Mouse (Mus musculus) midbrain, embryonic 15.5 days (tissue): ENCODE results near the gene Efnb2. TPM values are rescaled to one million over a fixed set of nuclear protein-coding genes. Genes with fewer than 3 reads are reported as not detected.
A peak's percentile ranks its signal among the peaks of the same experiment; 100 is the strongest.

Experiments
- ATAC-seq: fragments of 200-750 bp; cut with Nextera tagmentation; replicated peaks from 2 replicates; pipeline ENCODE4 v1.8.0; 2017; ENCODE audit warnings: moderate TSS enrichment
- H3K27ac ChIP-seq: fragments of 300-500 bp; sonication (generic); 2 replicates; pipeline ENCODE4 v1.5.1; 2015; ENCODE audit warnings: mild to moderate bottlenecking, inconsistent platforms
- H3K27me3 ChIP-seq: fragments of 300-500 bp; sonication (generic); replicated peaks from 2 replicates; pipeline ENCODE4 v1.6.1; 2015; ENCODE audit warnings: inconsistent platforms
- H3K36me3 ChIP-seq: fragments of 300-500 bp; sonication (generic); replicated peaks from 2 replicates; pipeline ENCODE4 v1.6.1; 2015; ENCODE audit warnings: inconsistent platforms
- H3K4me1 ChIP-seq: fragments of 300-500 bp; sonication (generic); 2 replicates; pipeline ENCODE4 v1.6.1; 2015; ENCODE audit warnings: inconsistent platforms
- H3K4me2 ChIP-seq: fragments of 300-500 bp; sonication (generic); 2 replicates; pipeline ENCODE4 v1.6.1; 2015; ENCODE audit warnings: inconsistent platforms, mild to moderate bottlenecking, moderate library complexity
- H3K4me3 ChIP-seq: fragments of 300-500 bp; sonication (generic); 2 replicates; pipeline ENCODE4 v1.5.1; 2015; ENCODE audit warnings: mild to moderate bottlenecking, inconsistent platforms
- H3K9ac ChIP-seq: fragments of 300-500 bp; sonication (generic); 2 replicates; pipeline ENCODE4 v1.6.1; 2015; ENCODE audit warnings: mild to moderate bottlenecking, inconsistent platforms
- H3K9me3 ChIP-seq: fragments of 300-500 bp; sonication (generic); 2 replicates; pipeline ENCODE4 v1.6.1; 2016; ENCODE audit warnings: inconsistent platforms
- WGBS: fragments of 180-500 bp; shearing (Covaris S2); methylation state at CpG from one replicate; pipeline ENCODE4 v1.1.7; 2015; ENCODE audit warnings: mixed read lengths; 5-methylcytosine and 5-hydroxymethylcytosine counted together
- polyA plus RNA-seq: library from polyadenylated mRNA; unstranded; fragments of >200 nt; fragmentation: Nextera tagmentation; extraction: Ambion mirVana; gene quantifications from 2 replicates; pipeline ENCODE4 v1.2.1, GENCODE M21; 2015

Efnb2 gene
- polyA plus RNA-seq, 1 experiment from 2014 or later: 14.1 TPM

DNA sequence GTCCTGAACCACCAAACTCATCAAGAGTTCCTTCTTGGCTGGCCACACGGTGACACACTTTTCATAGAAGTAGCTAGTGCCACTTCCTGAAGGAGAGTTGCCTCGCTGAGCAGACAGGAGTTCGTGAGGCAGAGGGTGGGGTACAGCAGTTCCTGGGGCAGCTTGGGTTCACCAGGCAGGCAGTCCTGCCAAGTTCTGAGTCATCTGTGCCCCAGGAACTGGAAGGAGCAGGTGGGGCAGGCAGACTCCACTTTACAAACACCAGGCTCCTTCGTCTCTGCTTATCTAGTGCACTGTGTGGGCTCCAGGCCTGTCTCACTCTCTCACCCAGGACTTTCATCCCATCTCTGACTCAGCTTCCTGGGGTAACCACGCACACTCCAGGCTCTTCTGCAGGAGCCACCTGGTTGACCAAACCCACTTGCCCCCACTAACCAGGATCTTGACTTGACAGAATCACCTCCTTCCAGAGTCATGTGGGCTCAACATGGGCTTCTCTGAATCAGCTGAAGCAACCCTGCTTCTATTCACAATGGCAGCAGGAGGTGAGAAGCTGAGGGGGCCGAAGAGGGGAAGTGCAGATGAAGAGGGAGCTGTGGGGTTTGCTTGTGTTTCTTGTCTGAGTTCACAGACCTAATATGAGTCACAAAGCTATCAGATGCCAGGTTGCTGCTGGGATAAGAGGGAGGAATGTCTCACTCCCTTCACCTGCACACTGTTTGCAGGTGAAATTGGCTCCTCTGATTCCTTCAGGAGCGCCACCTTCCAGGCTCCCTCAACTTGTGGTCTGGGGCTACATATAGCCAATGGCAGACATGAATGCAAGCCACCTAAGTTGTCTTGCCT is 58.2 kb downstream of the Efnb2 start:
- H3K9me3 ChIP-seq: no peaks in the 10 kb centered on the region
- no peak for ATAC-seq
- no peak overlapping the region for H3K27ac ChIP-seq
- H3K4me1 ChIP-seq: no peaks in the 10 kb centered on the region
- peaks cover 6% of the 10 kb centered on the region for H3K27me3 ChIP-seq
- H3K36me3 ChIP-seq: no peaks in the 10 kb centered on the region
- no peak overlapping the region for H3K9ac ChIP-seq
- no peak overlapping the region for H3K4me3 ChIP-seq
- H3K4me2 ChIP-seq: no peak overlapping the region
- WGBS: 79% methylated on average over 7 of the region's 7 CpGs

DNA sequence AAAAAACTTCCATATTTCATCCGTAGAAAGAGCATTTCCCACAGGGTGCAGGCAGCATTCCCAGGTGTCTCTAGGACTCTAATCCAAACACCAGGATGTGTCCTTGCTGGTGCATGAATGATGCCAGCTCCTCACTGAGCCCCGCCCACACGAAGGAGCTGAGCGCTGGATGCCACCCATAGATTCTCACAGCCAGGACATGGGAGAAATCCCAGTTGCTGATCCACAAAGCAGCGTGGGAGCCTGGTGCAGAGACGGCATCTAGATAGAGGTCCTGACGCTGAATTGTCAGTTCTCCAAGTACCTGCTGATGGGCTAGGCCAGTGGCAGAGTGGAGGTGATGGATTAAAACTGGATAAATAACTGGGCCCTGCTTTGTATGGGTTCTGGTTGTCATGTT is 61.1 kb downstream of the Efnb2 start:
- WGBS: 88% methylated on average over 7 of the region's 7 CpGs
- no peak overlapping the region for H3K4me3 ChIP-seq

DNA sequence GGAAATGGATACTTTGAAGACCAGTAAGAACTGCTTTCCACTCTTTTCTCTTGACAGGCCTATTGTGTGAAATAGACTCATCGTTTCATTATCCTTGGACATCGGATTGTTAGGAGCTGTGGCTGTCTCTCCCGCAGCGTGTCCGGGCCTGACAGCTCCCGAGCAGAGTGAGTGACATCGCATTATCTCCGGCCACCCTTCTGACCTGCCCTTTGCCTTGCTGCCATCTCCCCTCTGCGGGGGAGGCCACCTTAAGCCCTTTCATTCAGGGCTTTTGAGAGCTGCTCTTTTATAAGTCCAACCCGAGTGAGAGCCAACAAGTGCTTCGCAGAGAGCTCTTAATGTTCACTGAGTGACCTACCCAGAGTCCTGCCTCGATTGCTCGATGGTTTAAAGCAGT is 63.6 kb downstream of the Efnb2 start:
- Histone ChIP-seq H3K9me3 (no peaks in the 10 kb centered on the region), H3K36me3 (no peaks in the 10 kb centered on the region), H3K9ac (no peak overlapping the region), H3K27me3 (peaks cover 16% of the 10 kb centered on the region), H3K4me1 (no peaks in the 10 kb centered on the region), H3K27ac (no peak overlapping the region), H3K4me2 (no peak overlapping the region), H3K4me3 (no peak overlapping the region)
- WGBS: 10% methylated on average over 13 of the region's 13 CpGs
- 0 out of 2 replicates have a peak, but pooled peaks have one; percentile 43 for ATAC-seq

More for the DNA sequence above, 61.1 kb downstream of the Efnb2 start:
- H3K27me3 ChIP-seq: peaks cover 16% of the 10 kb centered on the region
- no peak for ATAC-seq
- H3K9me3 ChIP-seq: no peaks in the 10 kb centered on the region
- H3K27ac ChIP-seq: no peak overlapping the region
- H3K4me1 ChIP-seq: no peaks in the 10 kb centered on the region
- H3K4me2 ChIP-seq: no peak overlapping the region
- no peak overlapping the region for H3K9ac ChIP-seq
- no peaks in the 10 kb centered on the region for H3K36me3 ChIP-seq

DNA sequence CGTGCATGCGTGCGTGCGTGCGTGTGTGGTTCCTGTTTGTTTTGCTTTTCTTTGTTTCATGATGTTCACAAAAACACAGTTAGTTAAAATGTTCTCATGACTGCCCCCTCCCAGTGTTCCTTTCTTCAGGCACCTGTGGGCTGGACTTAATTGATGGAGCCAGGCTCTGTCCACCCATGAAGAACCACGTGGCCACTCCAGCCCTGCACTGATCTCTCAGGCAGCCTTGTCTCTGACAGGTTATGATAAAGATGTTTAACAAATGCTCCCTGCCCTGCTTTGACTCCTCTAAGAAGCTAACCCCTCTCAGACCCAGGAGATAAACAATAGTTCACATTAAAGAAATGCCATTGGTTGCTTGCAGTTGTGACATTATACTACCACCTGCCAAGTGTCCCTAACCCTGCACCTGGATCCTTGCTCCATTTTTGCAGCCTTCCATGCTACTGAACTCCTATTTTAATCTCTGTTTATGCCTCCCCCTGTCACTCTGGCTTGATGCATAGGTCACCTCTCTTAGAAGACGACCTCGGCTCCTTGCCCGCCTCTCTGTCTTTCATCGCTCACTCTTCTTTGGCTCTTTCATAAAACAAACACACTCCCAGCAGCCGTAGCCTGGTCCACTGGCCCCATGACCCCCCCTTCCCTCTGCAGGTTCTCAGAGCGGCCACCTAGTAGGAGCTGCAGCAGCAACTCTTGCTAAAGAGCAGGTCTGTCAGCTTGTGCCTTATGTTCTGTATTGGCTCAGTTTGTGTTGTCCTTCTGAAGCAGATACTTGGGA is 65.0 kb downstream of the Efnb2 start:
- no peak for ATAC-seq
- H3K4me1 ChIP-seq: no peaks in the 10 kb centered on the region
- no peaks in the 10 kb centered on the region for H3K36me3 ChIP-seq
- H3K27ac ChIP-seq: no peak overlapping the region
- H3K4me3 ChIP-seq: no peak overlapping the region
- peaks cover 16% of the 10 kb centered on the region for H3K27me3 ChIP-seq
- 48% methylated on average over 12 of the region's 12 CpGs for WGBS
- H3K9me3 ChIP-seq: no peaks in the 10 kb centered on the region
- no peak overlapping the region for H3K9ac ChIP-seq
- no peak overlapping the region for H3K4me2 ChIP-seq

DNA sequence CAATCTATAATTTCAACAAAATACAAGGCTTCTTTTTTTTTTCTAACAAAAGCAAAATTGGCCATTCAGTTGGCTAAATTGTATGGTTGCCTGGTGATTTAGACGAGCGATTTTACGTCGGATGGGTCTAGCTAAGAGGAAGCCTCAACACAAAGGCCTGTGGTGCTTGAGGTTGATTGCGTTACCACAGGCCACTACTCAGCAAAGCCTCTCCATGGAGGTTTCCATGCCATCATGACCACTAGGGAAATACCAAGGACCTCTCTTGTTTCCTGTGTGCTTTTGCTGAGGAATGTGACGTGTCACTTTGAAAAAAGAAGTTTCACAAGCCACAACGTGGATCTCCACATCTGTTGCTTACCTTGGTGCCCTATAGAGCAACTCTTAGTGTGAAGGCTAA is 67.2 kb downstream of the Efnb2 start:
- 85% methylated on average over 7 of the region's 7 CpGs for WGBS
- H3K4me2 ChIP-seq: no peak overlapping the region
- no peak overlapping the region for H3K4me3 ChIP-seq
- ATAC-seq: no peak
- peaks cover 16% of the 10 kb centered on the region for H3K27me3 ChIP-seq
- no peaks in the 10 kb centered on the region for H3K36me3 ChIP-seq
- no peaks in the 10 kb centered on the region for H3K4me1 ChIP-seq
- no peak overlapping the region for H3K9ac ChIP-seq
- no peaks in the 10 kb centered on the region for H3K9me3 ChIP-seq
- H3K27ac ChIP-seq: no peak overlapping the region

DNA sequence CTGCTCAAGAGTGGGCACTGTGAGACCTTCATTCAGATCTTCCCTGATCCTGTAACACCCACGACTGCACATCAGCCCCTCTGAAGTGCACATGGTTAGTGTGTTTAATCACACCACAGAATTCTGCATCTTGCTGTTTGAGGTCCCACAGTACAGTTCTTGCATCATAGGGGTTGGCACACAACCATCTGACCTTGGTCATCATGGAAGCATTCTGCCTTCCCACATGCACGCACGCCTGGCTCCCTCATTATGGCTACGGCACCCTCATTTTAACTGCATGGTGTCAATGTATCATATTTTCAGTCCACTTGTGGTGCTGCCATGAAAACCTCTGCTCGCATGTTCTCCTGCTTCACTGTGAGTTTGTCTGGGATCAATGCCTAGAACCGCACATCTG is 67.7 kb downstream of the Efnb2 start:
- no peak overlapping the region for H3K27ac ChIP-seq
- WGBS: 97% methylated on average over 6 of the region's 6 CpGs
- no peaks in the 10 kb centered on the region for H3K36me3 ChIP-seq
- H3K9ac ChIP-seq: no peak overlapping the region
- ATAC-seq: no peak
- H3K4me2 ChIP-seq: no peak overlapping the region
- H3K9me3 ChIP-seq: no peaks in the 10 kb centered on the region
- H3K4me3 ChIP-seq: no peak overlapping the region
- H3K27me3 ChIP-seq: peaks cover 15% of the 10 kb centered on the region
- no peaks in the 10 kb centered on the region for H3K4me1 ChIP-seq

DNA sequence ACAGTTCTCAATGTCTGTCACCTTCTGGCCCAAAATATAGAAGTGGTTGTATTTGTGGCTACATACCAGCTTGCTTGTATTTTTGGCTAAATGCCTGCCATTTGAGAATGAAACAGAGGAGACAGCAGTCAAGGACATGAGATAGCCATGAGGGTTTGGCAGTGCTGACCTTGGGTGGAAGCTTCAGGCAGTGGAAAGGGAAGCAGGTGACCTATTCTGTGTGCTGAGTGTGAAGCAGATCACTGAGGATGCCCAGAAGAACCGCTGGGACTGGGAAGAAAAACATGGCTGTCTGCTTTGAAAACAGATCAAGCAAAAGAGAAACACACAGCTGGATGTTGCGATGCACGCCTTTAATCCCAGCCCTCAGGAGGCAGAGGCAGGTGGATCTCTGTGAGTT is 68.7 kb downstream of the Efnb2 start:
- 94% methylated on average over 3 of the region's 3 CpGs for WGBS
- Histone ChIP-seq H3K4me1 (no peaks in the 10 kb centered on the region), H3K36me3 (no peaks in the 10 kb centered on the region), H3K4me2 (no peak overlapping the region), H3K9me3 (no peaks in the 10 kb centered on the region), H3K27ac (no peak overlapping the region), H3K4me3 (no peak overlapping the region), H3K27me3 (peaks cover 9% of the 10 kb centered on the region), H3K9ac (no peak overlapping the region)
- no peak for ATAC-seq

DNA sequence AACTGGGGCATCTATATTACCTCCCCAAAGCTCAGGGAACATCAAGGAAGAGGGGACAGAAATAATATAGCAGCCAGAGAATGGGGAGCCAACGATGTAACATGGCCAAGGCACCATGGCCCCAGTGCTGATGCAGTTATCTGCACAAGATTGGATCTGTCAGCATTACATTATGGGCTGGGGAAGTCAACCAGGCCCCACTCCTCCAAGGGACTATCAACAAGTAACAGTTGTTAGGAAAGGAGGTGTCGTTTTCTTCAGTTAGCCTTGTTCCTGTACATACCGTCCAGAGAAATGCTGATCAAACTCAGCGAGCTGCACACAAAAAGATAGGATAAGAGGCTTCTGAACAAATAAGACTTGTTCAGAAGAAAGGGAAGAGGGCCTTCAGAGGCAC is 77.1 kb downstream of the Efnb2 start:
- Histone ChIP-seq H3K36me3 (no peaks in the 10 kb centered on the region), H3K9ac (no peak overlapping the region), H3K4me3 (no peak overlapping the region), H3K9me3 (no peaks in the 10 kb centered on the region), H3K4me2 (no peak overlapping the region), H3K27ac (no peak overlapping the region), H3K27me3 (peaks cover 6% of the 10 kb centered on the region; the same call in 1 of the 2 replicates), H3K4me1 (no peaks in the 10 kb centered on the region)
- no peak for ATAC-seq
- 83% methylated on average over 4 of the region's 4 CpGs for WGBS

DNA sequence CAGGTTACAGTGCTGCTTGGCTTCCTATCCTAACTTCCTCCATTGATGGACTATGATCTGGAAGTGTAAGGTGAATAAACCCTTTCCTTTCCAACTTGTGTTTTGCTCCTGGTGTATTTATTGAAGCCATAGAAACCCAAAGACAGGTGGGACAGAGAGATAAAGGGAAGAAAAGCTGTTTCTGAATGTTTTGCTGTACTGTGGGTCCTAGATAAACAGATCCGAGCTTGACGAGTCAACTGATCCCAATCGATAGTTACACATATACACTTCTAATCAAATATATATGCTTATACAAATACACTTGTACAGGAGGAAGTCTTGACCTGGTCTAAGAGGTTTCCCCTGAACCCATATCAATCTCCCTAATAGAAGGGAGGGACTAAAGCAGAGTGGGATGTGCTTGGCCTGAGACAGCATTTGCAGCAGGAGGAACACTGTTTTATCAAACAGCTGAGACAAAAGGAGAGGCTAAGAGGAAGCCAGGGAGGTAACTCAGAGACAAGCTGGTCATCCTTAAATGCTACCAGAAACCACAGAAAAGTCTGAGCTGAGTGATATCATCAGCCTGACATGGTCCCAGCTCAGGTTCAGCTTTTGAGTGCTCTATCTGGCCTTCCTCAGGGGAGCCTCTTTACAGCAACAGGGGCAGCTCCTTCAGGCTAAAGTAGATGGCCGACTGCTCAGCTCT is 77.6 kb downstream of the Efnb2 start:
- peaks cover 6% of the 10 kb centered on the region; the same call in 1 of the 2 replicates for H3K27me3 ChIP-seq
- WGBS: 91% methylated on average over 4 of the region's 4 CpGs
- H3K36me3 ChIP-seq: no peaks in the 10 kb centered on the region
- no peak for ATAC-seq
- no peak overlapping the region for H3K27ac ChIP-seq
- no peaks in the 10 kb centered on the region for H3K4me1 ChIP-seq
- no peak overlapping the region for H3K4me3 ChIP-seq
- no peak overlapping the region for H3K4me2 ChIP-seq
- no peaks in the 10 kb centered on the region for H3K9me3 ChIP-seq
- no peak overlapping the region for H3K9ac ChIP-seq

DNA sequence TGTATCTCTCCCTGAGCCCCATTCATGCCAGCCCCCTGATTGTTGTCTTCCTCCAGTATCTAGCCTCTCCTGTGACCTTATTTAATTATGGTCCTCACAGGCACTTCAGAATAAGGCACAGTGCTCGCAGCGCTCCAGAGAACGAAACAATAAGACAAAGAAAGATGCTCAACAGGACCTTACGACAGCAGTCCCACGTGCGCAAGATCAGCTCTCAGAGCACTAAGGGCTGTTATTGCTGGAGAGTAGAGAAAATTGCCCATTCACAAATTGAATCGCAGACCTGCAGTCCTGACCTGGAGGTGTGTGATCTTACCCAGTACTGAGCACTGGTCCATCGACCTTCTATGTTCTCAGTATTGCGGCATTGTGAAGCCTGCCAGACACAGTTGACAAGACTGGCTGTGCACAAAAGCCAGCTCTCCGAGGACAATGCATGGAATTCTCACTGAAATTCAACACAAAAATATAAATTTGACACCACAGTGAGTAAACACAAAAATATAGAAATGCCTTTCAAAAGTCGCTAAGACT is 83.2 kb downstream of the Efnb2 start:
- H3K27ac ChIP-seq: no peak overlapping the region
- WGBS: 34% methylated on average over 11 of the region's 11 CpGs
- ATAC-seq: no peak; the same call in 1 of the 2 replicates
- H3K9me3 ChIP-seq: no peaks in the 10 kb centered on the region
- H3K4me2 ChIP-seq: no peak overlapping the region
- no peaks in the 10 kb centered on the region for H3K36me3 ChIP-seq
- H3K4me3 ChIP-seq: no peak overlapping the region
- 0 out of 2 replicates have a peak, but pooled peaks cover 8% of the 10 kb centered on the region for H3K27me3 ChIP-seq
- no peak overlapping the region for H3K9ac ChIP-seq
- H3K4me1 ChIP-seq: peaks cover 20% of the 10 kb centered on the region

DNA sequence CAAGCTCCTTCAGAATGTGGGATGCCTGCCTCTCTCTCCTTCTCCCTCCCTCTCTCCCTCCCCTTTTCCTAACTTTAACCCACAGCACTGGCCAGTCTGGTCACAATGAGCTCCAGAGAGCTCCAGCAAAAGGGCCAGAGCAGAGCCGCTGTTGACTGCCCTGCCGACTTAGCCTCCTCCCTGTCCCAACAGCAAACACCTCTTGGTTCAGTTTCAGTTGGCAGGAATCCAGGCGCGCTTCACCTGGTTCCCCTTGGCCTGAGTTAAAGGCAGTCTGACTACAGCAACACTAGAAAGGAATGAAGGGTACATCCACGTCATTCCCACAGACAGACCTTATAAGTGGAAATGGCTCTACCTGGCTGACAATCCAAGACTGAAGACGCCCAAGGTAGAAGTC is 84.2 kb downstream of the Efnb2 start:
- Histone ChIP-seq H3K4me1 (peaks cover 24% of the 10 kb centered on the region), H3K36me3 (no peaks in the 10 kb centered on the region), H3K4me3 (no peak overlapping the region), H3K4me2 (no peak overlapping the region), H3K9me3 (no peaks in the 10 kb centered on the region), H3K27ac (no peak overlapping the region), H3K27me3 (0 out of 2 replicates have a peak, but pooled peaks cover 8% of the 10 kb centered on the region), H3K9ac (no peak overlapping the region)
- WGBS: 87% methylated on average over 6 of the region's 6 CpGs
- ATAC-seq: no peak

DNA sequence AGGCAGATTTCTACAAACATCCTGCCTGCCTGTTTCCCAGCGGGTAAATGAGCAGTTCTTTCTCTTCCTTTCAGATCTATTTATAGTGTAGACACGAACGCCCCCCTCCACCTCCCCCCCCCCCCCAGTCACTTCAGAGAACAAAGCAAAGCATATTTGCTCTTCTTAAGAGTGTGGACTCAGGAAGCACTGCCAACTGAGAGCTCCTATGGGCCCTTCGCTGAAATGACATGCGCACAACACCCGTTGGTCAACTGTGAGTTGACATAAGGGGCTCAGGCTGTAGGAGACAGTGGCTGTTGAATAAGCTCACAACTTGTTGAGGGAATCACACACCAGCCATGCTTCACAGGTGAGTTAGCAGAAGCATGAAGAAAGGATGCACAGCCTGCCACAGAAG is 84.8 kb downstream of the Efnb2 start:
- Histone ChIP-seq H3K4me2 (no peak overlapping the region), H3K9ac (no peak overlapping the region), H3K27ac (no peak overlapping the region), H3K4me1 (peaks cover 24% of the 10 kb centered on the region), H3K36me3 (no peaks in the 10 kb centered on the region), H3K9me3 (no peaks in the 10 kb centered on the region), H3K27me3 (peaks cover 8% of the 10 kb centered on the region; the same call in 1 of the 2 replicates), H3K4me3 (no peak overlapping the region)
- ATAC-seq: no peak
- 31% methylated on average over 6 of the region's 6 CpGs for WGBS
